Comparison of ENCODE assay signal across 7 mouse cellular contexts in the genomic region with DNA sequence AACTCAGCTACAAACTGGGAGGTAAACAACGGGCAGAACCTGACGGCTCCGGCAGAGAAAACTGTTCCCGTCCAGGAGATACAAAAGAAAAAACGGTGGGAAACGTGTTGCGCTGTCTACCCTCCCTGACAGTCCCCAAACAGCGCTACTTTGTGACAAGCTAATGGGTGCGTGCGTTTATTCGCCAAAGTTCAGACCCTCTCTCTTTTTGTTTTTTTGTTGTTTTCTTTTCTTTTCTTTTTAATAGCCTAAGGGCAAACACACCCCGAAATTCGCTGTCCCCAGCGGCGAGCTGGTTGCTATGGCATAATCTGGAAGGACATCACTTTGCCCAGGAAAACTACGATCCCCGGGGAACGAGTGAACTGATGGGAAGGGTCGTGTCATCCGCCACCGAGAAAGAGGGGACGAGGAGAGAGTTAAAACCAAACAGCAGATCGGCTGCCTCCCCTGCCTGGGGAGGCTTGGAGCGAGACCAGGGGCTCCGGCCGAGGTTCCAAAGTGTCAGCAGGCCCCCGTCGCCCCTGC. TPM values are rescaled to one million over a fixed set of nuclear protein-coding genes. Genes with fewer than 3 reads are reported as not detected.
A peak's percentile ranks its signal among the peaks of the same experiment; 100 is the strongest.
DNase-seq lines count a peak whose midpoint lies in the region; ATAC-seq and TF ChIP-seq lines count a peak whose summit lies in the region.

No protein-coding gene starts in this region.

- intact Hi-C loops in left cerebral cortex, postnatal 36 days (cut with DNase I): no loop called here

- WGBS in lung, embryonic 14.5 days: under 1% methylated on average over 28 of the region's 28 CpGs
- 0% methylated on average over 28 of the region's 28 CpGs for WGBS in embryonic facial prominence, embryonic 11.5 days
- 1% methylated on average over 27 of the region's 28 CpGs for WGBS in intestine, embryonic 14.5 days
- WGBS in neural tube, embryonic 14.5 days: under 1% methylated on average over 28 of the region's 28 CpGs

- no peaks in the 10 kb centered on the region for H3K9me3 ChIP-seq in lung, embryonic 14.5 days (ENCODE audit: low read depth, low read length)
- H3K9me3 ChIP-seq in embryonic facial prominence, embryonic 11.5 days (replicated peaks; ENCODE audit: control insufficient read depth, low read length): no peaks in the 10 kb centered on the region
- no peaks in the 10 kb centered on the region for H3K9me3 ChIP-seq in intestine, embryonic 14.5 days (ENCODE audit: control insufficient read depth, low read length)
- H3K9me3 ChIP-seq in neural tube, embryonic 14.5 days (ENCODE audit: control insufficient read depth, low read length): no peaks in the 10 kb centered on the region

- no peaks in the 10 kb centered on the region for H3K27me3 ChIP-seq in lung, embryonic 14.5 days (ENCODE audit: insufficient read depth, low read length)
- no peaks in the 10 kb centered on the region for H3K27me3 ChIP-seq in embryonic facial prominence, embryonic 11.5 days (ENCODE audit: control insufficient read depth, insufficient read depth, low read length)
- no peaks in the 10 kb centered on the region for H3K27me3 ChIP-seq in intestine, embryonic 14.5 days (replicated peaks; ENCODE audit: control insufficient read depth, insufficient read depth, low read length)
- H3K27me3 ChIP-seq in neural tube, embryonic 14.5 days (ENCODE audit: control insufficient read depth, insufficient read depth, low read length): no peaks in the 10 kb centered on the region

- H3K36me3 ChIP-seq in lung, embryonic 14.5 days (ENCODE audit: insufficient read depth): no peaks in the 10 kb centered on the region
- H3K36me3 ChIP-seq in embryonic facial prominence, embryonic 11.5 days (replicated peaks; ENCODE audit: control insufficient read depth, insufficient read depth, low read depth, low read length): no peaks in the 10 kb centered on the region
- no peaks in the 10 kb centered on the region for H3K36me3 ChIP-seq in intestine, embryonic 14.5 days (ENCODE audit: control insufficient read depth, insufficient read depth, low read length)
- H3K36me3 ChIP-seq in neural tube, embryonic 14.5 days (ENCODE audit: control insufficient read depth, insufficient read depth, low read length): no peaks in the 10 kb centered on the region

- no peak for ATAC-seq in lung, embryonic 14.5 days (ENCODE audit: insufficient read depth)
- ATAC-seq in embryonic facial prominence, embryonic 11.5 days (replicated peaks; ENCODE audit: insufficient number of reproducible peaks, low FRiP score, low TSS enrichment, low read depth): no peak
- ATAC-seq in intestine, embryonic 14.5 days (replicated peaks; ENCODE audit: low FRiP score, low TSS enrichment, low read depth): no peak
- ATAC-seq in neural tube, embryonic 14.5 days (ENCODE audit: low read depth): no peak

- no peak for TF ChIP-seq CTCF in lung, embryonic 14.5 days (IDR thresholded peaks at IDR 0.05; ENCODE audit: low read depth)

- DNase-seq in lung, embryonic 14.5 days: no peak
- no peak for DNase-seq in lung, postnatal 36 days
- DNase-seq in embryonic facial prominence, embryonic 11.5 days (ENCODE audit: low spot score): peak; percentile 33
- no peak for DNase-seq in intestine, embryonic 14.5 days (ENCODE audit: low spot score)
- DNase-seq in left cerebral cortex, postnatal 36 days (ENCODE audit: low spot score in 2 of 2): no peak
- DNase-seq in layer of hippocampus, adult 9-11 months: no peak

- peak overlapping the region; percentile 84 for H3K4me3 ChIP-seq in lung, embryonic 14.5 days (ENCODE audit: low read depth, low read length)
- H3K4me3 ChIP-seq in embryonic facial prominence, embryonic 11.5 days (ENCODE audit: low read depth, low read length): peak overlapping the region; percentile 92
- peak overlapping the region; percentile 61 for H3K4me3 ChIP-seq in intestine, embryonic 14.5 days (ENCODE audit: low read depth, low read length)
- H3K4me3 ChIP-seq in neural tube, embryonic 14.5 days (ENCODE audit: low read depth, low read length): peak overlapping the region; percentile 91

- no peaks in the 10 kb centered on the region; the same call in 1 of the 2 replicates for H3K4me1 ChIP-seq in lung, embryonic 14.5 days (ENCODE audit: insufficient read depth)
- H3K4me1 ChIP-seq in embryonic facial prominence, embryonic 11.5 days (ENCODE audit: control insufficient read depth, insufficient read depth, low read length): no peaks in the 10 kb centered on the region
- H3K4me1 ChIP-seq in intestine, embryonic 14.5 days (replicated peaks; ENCODE audit: control insufficient read depth, insufficient read depth, low read length): peaks cover 2% of the 10 kb centered on the region; the same call in 1 of the 2 replicates
- H3K4me1 ChIP-seq in neural tube, embryonic 14.5 days (ENCODE audit: control insufficient read depth, insufficient read depth, low read length): peaks cover 25% of the 10 kb centered on the region

- peak overlapping the region; percentile 97 for H3K27ac ChIP-seq in lung, embryonic 14.5 days (ENCODE audit: low read depth)
- peak overlapping the region; percentile 98 for H3K27ac ChIP-seq in embryonic facial prominence, embryonic 11.5 days (replicated peaks; ENCODE audit: low read depth, low read length)
- peak overlapping the region; percentile 98 for H3K27ac ChIP-seq in intestine, embryonic 14.5 days (ENCODE audit: low read depth)
- H3K27ac ChIP-seq in neural tube, embryonic 14.5 days (ENCODE audit: low read depth, low read length): peak overlapping the region; percentile 100

- H3K9ac ChIP-seq in lung, embryonic 14.5 days: peak overlapping the region; percentile 91
- peak overlapping the region; percentile 99 for H3K9ac ChIP-seq in embryonic facial prominence, embryonic 11.5 days (replicated peaks; ENCODE audit: low read length)
- H3K9ac ChIP-seq in intestine, embryonic 14.5 days (ENCODE audit: low read length): peak overlapping the region; percentile 98
- peak overlapping the region; percentile 100 for H3K9ac ChIP-seq in neural tube, embryonic 14.5 days (replicated peaks; ENCODE audit: low read depth, low read length)

- H3K4me2 ChIP-seq in lung, embryonic 14.5 days: peak overlapping the region; percentile 96
- H3K4me2 ChIP-seq in embryonic facial prominence, embryonic 11.5 days (ENCODE audit: low read depth, low read length): peak overlapping the region; percentile 87
- peak overlapping the region; percentile 96 for H3K4me2 ChIP-seq in intestine, embryonic 14.5 days (ENCODE audit: low read length)
- H3K4me2 ChIP-seq in neural tube, embryonic 14.5 days (ENCODE audit: low read depth, low read length): peak overlapping the region; percentile 70

RNA-seq across cellular contexts. Expression of a gene that starts 0.8 kb away (rescaled TPM):
- polyA plus RNA-seq in lung, embryonic 14.5 days (2014; fragmentation: Nextera tagmentation; extraction: Ambion mirVana): 21.2 and 27.0 TPM in 2 replicates
- 23.2 and 25.5 TPM in 2 replicates for polyA plus RNA-seq in embryonic facial prominence, embryonic 11.5 days (2014; fragmentation: Nextera tagmentation; extraction: Ambion mirVana)
- 25.0 and 26.3 TPM in 2 replicates for polyA plus RNA-seq in intestine, embryonic 14.5 days (2014; fragmentation: Nextera tagmentation; extraction: Ambion mirVana)
- 74.1 and 90.4 TPM in 2 replicates for polyA plus RNA-seq in neural tube, embryonic 14.5 days (2014; fragmentation: Nextera tagmentation; extraction: Ambion mirVana)
- 100 to 1,000 TPM; 102 to 122 TPM for total RNA-seq in left cerebral cortex, postnatal 36 days (2021)
